Mouse (Mus musculus) bone marrow, adult 2 months (tissue): Measurements from ENCODE around the gene Zfhx2. TPM values are rescaled to one million over a fixed set of nuclear protein-coding genes. Genes with fewer than 3 reads are reported as not detected.

Source experiments
- H3K27ac ChIP-seq: fragments of 200-500 bp; 2 replicates; pipeline ENCODE4 v1.5.1; 2012; ENCODE audit warnings: low read depth, mild to moderate bottlenecking, control low read depth, inconsistent platforms, low read length; ENCODE audit not compliant: control insufficient read depth, poor library complexity, insufficient read depth
- H3K4me1 ChIP-seq: fragments of 200-500 bp; 2 replicates; pipeline ENCODE4 v1.6.1; 2011; ENCODE audit warnings: low read length; ENCODE audit not compliant: control insufficient read depth, insufficient read depth
- H3K4me3 ChIP-seq: fragments of 200-500 bp; replicated peaks from 2 replicates; pipeline ENCODE3; 2011; ENCODE audit warnings: mild to moderate bottlenecking, low read depth, low read length, control low read depth; ENCODE audit not compliant: control insufficient read depth
- CTCF ChIP-seq: fragments of 200-500 bp; IDR thresholded peaks from 2 replicates; pipeline ENCODE4 v1.5.1; 2011; ENCODE audit warnings: low read length, control low read depth; ENCODE audit not compliant: control insufficient read depth, insufficient read depth
- POLR2A ChIP-seq: fragments of 200-500 bp; IDR thresholded peaks from 2 replicates; pipeline ENCODE4 v1.6.1; 2011; ENCODE audit warnings: low read depth, mild to moderate bottlenecking, control low read depth, low read length, borderline replicate concordance; ENCODE audit not compliant: control insufficient read depth
- WGBS: fragments of 180-500 bp; shearing (Covaris S2); methylation state at CpG from one replicate; pipeline ENCODE4 v1.1.7; 2018; 5-methylcytosine and 5-hydroxymethylcytosine counted together
- polyA plus RNA-seq: library from polyadenylated mRNA; stranded (reverse); fragments of >200 nt; gene quantifications from 2 replicates; pipeline ENCODE4 v1.2.4, GENCODE M21; 2011; ENCODE audit warnings: low replicate concordance; ENCODE audit not compliant: missing spikeins, insufficient read depth, insufficient read length

Zfhx2 gene
- polyA plus RNA-seq, 1 experiment = 5.3 TPM

DNA sequence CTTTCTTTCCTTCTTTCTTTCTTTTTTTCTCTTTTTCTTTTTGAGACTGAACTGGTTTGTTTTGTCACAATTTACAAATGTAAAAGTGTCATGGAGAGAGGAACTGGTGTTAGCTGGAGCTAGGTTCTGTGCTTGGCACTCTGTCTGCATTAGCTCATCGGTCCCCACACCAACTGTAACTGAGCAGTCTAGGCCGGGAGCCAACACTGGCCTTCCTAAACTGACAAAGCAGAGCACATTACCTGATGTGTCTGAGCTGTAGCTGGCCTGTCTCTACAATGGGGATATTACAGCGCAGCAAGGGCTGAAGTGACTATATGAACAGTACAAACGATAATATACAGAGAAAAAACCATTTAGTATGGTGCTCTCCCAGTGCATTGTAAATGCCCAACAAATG lies 26.7 kb upstream of the Zfhx2 start:
- WGBS = 62% methylated on average over 4 of the region's 4 CpGs
- Histone ChIP-seq H3K4me1 (no peaks in the 10 kb centered on the region), H3K27ac (no peak overlapping the region), H3K4me3 (no peak overlapping the region)
- TF ChIP-seq CTCF (no peak), POLR2A (no peak)

- no peak within 1 kb of the TSS for H3K4me3 ChIP-seq
- TF ChIP-seq POLR2A = no peak
- no peak for TF ChIP-seq CTCF
- 41% methylated on average over 21 of the region's 21 CpGs for WGBS
Observed at GRCm38 (mm10) chr14:55116425-55117200, 24.5 kb upstream of the Zfhx2 start, which contains the start of gene Jph4. Gene Jph4, minus strand, starts transcription at chr14:55116935.

DNA sequence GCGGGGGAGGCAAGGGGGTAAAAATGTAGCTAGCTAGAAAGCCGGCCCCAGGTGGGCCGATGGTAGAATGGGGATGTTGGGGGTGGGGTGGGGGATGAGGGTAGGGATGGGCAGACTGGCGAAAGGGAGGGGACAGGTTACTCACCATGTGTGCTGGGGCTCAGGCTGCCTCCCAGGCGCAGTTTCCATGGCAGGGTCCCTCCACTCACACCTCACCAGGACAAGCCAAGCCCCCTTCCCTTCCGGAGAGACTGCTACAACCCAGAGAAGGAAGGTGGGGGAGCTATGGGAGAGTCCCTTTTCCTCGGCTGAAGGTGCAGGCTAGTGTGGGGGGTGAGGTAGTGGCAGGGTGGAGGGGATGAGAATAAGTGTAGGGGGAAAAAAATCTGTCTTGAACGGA lies 23.7 kb upstream of the Zfhx2 start:
- TF ChIP-seq CTCF = no peak
- TF ChIP-seq POLR2A = no peak
- WGBS = 10% methylated on average over 8 of the region's 8 CpGs
- Histone ChIP-seq H3K4me3 (no peak overlapping the region), H3K4me1 (no peaks in the 10 kb centered on the region), H3K27ac (no peak overlapping the region)

More at GRCm38 (mm10) chr14:55116425-55117200, 24.5 kb upstream of the Zfhx2 start, which contains the start of gene Jph4:
- H3K27ac ChIP-seq = no peak within 1 kb of the TSS
- H3K4me1 ChIP-seq = no peaks in the 10 kb centered on the region

DNA sequence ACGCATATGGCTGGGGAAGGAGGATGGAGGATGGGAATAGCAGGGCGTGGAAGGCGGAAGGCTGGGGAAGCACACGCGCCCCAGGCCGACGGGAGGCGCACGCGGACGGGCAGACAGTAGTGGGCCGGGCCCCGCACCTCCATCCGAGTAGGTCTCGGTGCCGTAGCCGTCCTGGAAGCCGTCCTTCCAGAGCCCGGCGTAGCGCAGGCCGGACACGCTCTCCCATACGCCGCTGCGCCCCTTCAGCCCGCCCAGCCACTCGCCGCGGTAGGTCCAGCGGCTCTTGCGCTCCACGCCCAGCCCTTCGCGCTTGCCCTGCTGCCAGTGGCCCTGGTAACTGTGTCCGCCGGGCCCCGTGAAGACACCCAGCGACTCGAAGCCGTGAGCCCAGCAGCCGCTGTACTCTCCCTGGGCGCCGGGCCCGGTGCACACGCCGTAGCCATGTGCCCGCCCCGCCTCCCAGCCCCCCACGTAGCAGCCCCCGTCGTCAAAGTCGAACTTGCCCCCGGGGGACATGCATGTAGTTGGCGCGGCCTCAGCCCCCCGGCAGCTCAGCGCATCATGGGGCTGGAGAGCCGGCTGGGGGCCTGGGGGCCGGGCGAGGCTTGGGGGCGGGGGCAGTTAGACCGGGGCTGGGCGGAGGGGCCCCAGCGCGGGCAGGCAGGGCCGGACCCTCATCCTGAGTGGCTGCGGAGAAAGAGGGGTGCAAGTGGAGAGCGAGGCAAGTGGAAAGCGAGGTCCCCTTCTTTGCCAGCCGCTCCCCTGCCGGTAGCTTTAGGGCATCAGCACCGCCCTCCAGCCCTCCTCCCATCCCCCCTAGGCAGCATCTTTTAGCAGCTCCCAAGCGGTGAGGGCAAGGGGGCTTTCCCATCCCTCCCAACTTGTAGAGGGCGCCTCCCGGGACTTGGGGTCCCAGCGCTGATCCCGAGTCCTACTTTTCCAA lies 22.9 kb upstream of the Zfhx2 start:
- TF ChIP-seq POLR2A (no peak; the same call in 1 of the 2 replicates), CTCF (0 out of 2 replicates have a peak, but pooled peaks have one; percentile 7)
- 2% methylated on average over 78 of the region's 78 CpGs for WGBS
- Histone ChIP-seq H3K4me3 (no peak overlapping the region), H3K27ac (no peak overlapping the region), H3K4me1 (no peaks in the 10 kb centered on the region)

- WGBS = 17% methylated on average over 26 of the region's 26 CpGs
- Histone ChIP-seq H3K4me1 (no peaks in the 10 kb centered on the region), H3K27ac (no peak overlapping the region), H3K4me3 (no peak overlapping the region)
- TF ChIP-seq CTCF (peak; percentile 40; the same call in 1 of the 2 replicates), POLR2A (no peak)
Observed at GRCm38 (mm10) chr14:55113975-55114645, 22.0 kb upstream of the Zfhx2 start.

- Histone ChIP-seq H3K4me3 (no peak overlapping the region), H3K4me1 (no peaks in the 10 kb centered on the region), H3K27ac (no peak overlapping the region; the same call in 1 of the 2 replicates)
- 73% methylated on average over 51 of the region's 51 CpGs for WGBS
- no peak for TF ChIP-seq POLR2A
- TF ChIP-seq CTCF = no peak
Observed at GRCm38 (mm10) chr14:55113351-55113974, 21.3 kb upstream of the Zfhx2 start.

GRCm38 (mm10) chr14:55111720-55112119 lies 19.6 kb upstream of the Zfhx2 start:
- TF ChIP-seq CTCF (no peak), POLR2A (no peak)
- Histone ChIP-seq H3K4me1 (no peaks in the 10 kb centered on the region), H3K4me3 (no peak overlapping the region), H3K27ac (no peak overlapping the region)
- WGBS = 77% methylated on average over 2 of the region's 2 CpGs
